Mouse (Mus musculus) embryonic fibroblast, embryonic 13.5 days (primary cell): Measurements from ENCODE around the gene Mitd1. TPM values are rescaled to one million over a fixed set of nuclear protein-coding genes. Genes with fewer than 3 reads are reported as not detected.

Experiments used
- H3K27ac ChIP-seq: 2 replicates; pipeline ENCODE4 v1.5.1; 2012; ENCODE audit warnings: low read length, control low read depth, inconsistent platforms; ENCODE audit not compliant: insufficient read depth
- H3K4me1 ChIP-seq: 2 replicates; pipeline ENCODE4 v1.6.1; 2011; ENCODE audit warnings: low read length; ENCODE audit not compliant: control insufficient read depth, insufficient read depth
- H3K4me3 ChIP-seq: 2 replicates; pipeline ENCODE4 v1.5.1; 2011; ENCODE audit warnings: mild to moderate bottlenecking, control low read depth, low read length; ENCODE audit not compliant: insufficient read depth
- CTCF ChIP-seq: IDR thresholded peaks from 2 replicates; pipeline ENCODE4 v1.5.1; 2011; ENCODE audit warnings: mild to moderate bottlenecking, control low read depth, low read length, moderate library complexity, borderline replicate concordance; ENCODE audit not compliant: insufficient read depth
- POLR2A ChIP-seq: IDR thresholded peaks from 2 replicates; pipeline ENCODE4 v1.6.1; 2011; ENCODE audit warnings: low read depth, mild to moderate bottlenecking, control low read depth, low read length, moderate library complexity
- polyA plus RNA-seq: library from polyadenylated mRNA; stranded (reverse); fragments of >200 nt; gene quantifications from 2 replicates; pipeline ENCODE4 v1.2.4, GENCODE M21; 2011; ENCODE audit warnings: low read depth; ENCODE audit not compliant: missing spikeins, insufficient read length

Mitd1 gene
- polyA plus RNA-seq, 1 experiment: 28.4 TPM

DNA sequence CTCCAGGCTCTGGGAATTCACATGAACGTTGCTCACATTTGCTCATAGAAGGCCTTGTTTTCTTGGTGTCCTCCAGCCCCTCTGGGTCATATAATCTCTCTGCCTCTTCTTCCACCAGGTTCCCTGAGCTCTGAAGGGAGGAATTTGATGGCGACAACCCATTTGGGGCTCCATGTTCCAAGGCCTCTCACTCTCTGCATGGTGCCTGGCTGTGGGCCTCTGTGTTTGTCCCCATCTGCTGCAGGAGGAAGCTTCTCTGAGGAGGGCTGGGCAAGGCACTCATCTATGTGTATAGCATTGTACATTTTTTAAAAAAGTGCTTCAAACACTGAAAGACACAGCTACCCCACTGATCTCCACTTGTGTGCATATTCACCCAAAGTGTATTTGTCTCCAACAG is 58.5 kb downstream of the Mitd1 start:
- no peak overlapping the region for H3K27ac ChIP-seq
- TF ChIP-seq CTCF (no peak), POLR2A (no peak)

More for the DNA sequence above, 58.5 kb downstream of the Mitd1 start:
- Histone ChIP-seq H3K4me3 (no peak overlapping the region), H3K4me1 (no peaks in the 10 kb centered on the region)

Other genes with a start within 250 kb of the Mitd1 start
- gene 2010300C02Rik, start 170.3 kb downstream of the Mitd1 start, polyA plus RNA-seq: 0.18 TPM in 1 of 2 replicates, not detected in the other
- 3.1 and 3.3 TPM in 2 replicates for gene Tsga10, start 24.0 kb downstream of the Mitd1 start, polyA plus RNA-seq
- gene Lipt1, start 18.7 kb downstream of the Mitd1 start, polyA plus RNA-seq: 5.6 and 6.9 TPM in 2 replicates
- 158 and 204 TPM in 2 replicates for gene Mrpl30, start 66 bp upstream of the Mitd1 start, polyA plus RNA-seq
- not detected in 2 replicates for gene Lyg2, start 26.1 kb upstream of the Mitd1 start, polyA plus RNA-seq
- gene Lyg1, start 67.3 kb upstream of the Mitd1 start, polyA plus RNA-seq: not detected in 2 replicates
- gene Txndc9, start 107.5 kb upstream of the Mitd1 start, polyA plus RNA-seq: 89.5 and 141 TPM in 2 replicates
- 56.2 and 63.2 TPM in 2 replicates for gene Eif5b, start 107.6 kb upstream of the Mitd1 start, polyA plus RNA-seq
- 23.2 and 29.8 TPM in 2 replicates for gene Rev1, start 239.4 kb upstream of the Mitd1 start, polyA plus RNA-seq